Mouse (Mus musculus): ENCODE measurements around the gene Mast4.

GRCm38 (mm10) chr13:102889537-102889936, 444.8 kb downstream of the Mast4 start:
- TF ChIP-seq CTCF (IDR thresholded peaks at IDR 0.05; ENCODE audit: borderline replicate concordance, control insufficient read depth, extremely low read depth, insufficient read depth, low read length, poor library complexity) (no peak), POLR2A (IDR thresholded peaks at IDR 0.05; ENCODE audit: control insufficient read depth, extremely low read depth, insufficient read depth, low read length, poor library complexity) (no peak)

All from thymus, adult 2 months (tissue).